Mouse (Mus musculus): ENCODE results near the gene Cd28.

GRCm38 (mm10) chr1:60758226-60758625 is 41.6 kb downstream of the Cd28 start:
- TF ChIP-seq CTCF (IDR thresholded peaks at IDR 0.05; ENCODE audit: low read depth) (no peak), EP300 (IDR thresholded peaks at IDR 0.05; ENCODE audit: low read depth) (no peak)

Measured in liver, postnatal 0 days (tissue).